Mouse (Mus musculus): ENCODE measurements around the gene Agpat4.
A peak's percentile ranks its signal among the peaks of the same experiment; 100 is the strongest.
"Not testable (repeated sequence)": the region's sequence is repeated elsewhere in the genome, so short reads cannot be mapped to it uniquely, and the experiment has no call there.

Gene Agpat4

GRCm38 (mm10) chr17:12122262-12122661 is 3.8 kb downstream of the Agpat4 start:
- not testable (repeated sequence) for DNase-seq (ENCODE audit: low spot score in 2 of 2)

- no peak for DNase-seq (ENCODE audit: low spot score in 2 of 2)
Measured at GRCm38 (mm10) chr17:12123168-12123567, 4.7 kb downstream of the Agpat4 start.

- no peak for DNase-seq (ENCODE audit: low spot score in 2 of 2)
Measured at GRCm38 (mm10) chr17:12127056-12127455, 8.6 kb downstream of the Agpat4 start.

GRCm38 (mm10) chr17:12128976-12129375 is 10.5 kb downstream of the Agpat4 start:
- DNase-seq (ENCODE audit: low spot score in 2 of 2): no peak

- no peak for DNase-seq (ENCODE audit: low spot score in 2 of 2)
Measured at GRCm38 (mm10) chr17:12131171-12131570, 12.7 kb downstream of the Agpat4 start.

- no peak for DNase-seq (ENCODE audit: low spot score in 2 of 2)
Measured at GRCm38 (mm10) chr17:12131581-12131980, 13.1 kb downstream of the Agpat4 start.

GRCm38 (mm10) chr17:12132904-12133303 is 14.4 kb downstream of the Agpat4 start:
- DNase-seq (ENCODE audit: low spot score in 2 of 2): no peak

- DNase-seq (ENCODE audit: low spot score in 2 of 2): no peak
Measured at GRCm38 (mm10) chr17:12133985-12134384, 15.5 kb downstream of the Agpat4 start.

- no peak for DNase-seq (ENCODE audit: low spot score in 2 of 2)
Measured at GRCm38 (mm10) chr17:12134975-12135633, 16.6 kb downstream of the Agpat4 start.

GRCm38 (mm10) chr17:12138355-12138754 is 19.9 kb downstream of the Agpat4 start:
- no peak for DNase-seq (ENCODE audit: low spot score in 2 of 2)

- no peak for DNase-seq (ENCODE audit: low spot score in 2 of 2)
Measured at GRCm38 (mm10) chr17:12143948-12144364, 25.5 kb downstream of the Agpat4 start.

GRCm38 (mm10) chr17:12146132-12146681 is 27.7 kb downstream of the Agpat4 start:
- DNase-seq (ENCODE audit: low spot score in 2 of 2): peak; percentile 39 to 60

- DNase-seq (ENCODE audit: low spot score in 2 of 2): no peak
Measured at GRCm38 (mm10) chr17:12147830-12148229, 29.3 kb downstream of the Agpat4 start.

- no peak for DNase-seq (ENCODE audit: low spot score in 2 of 2)
Measured at GRCm38 (mm10) chr17:12149232-12149861, 30.8 kb downstream of the Agpat4 start.

GRCm38 (mm10) chr17:12150970-12151369 is 32.5 kb downstream of the Agpat4 start:
- no peak for DNase-seq (ENCODE audit: low spot score in 2 of 2)

- no peak for DNase-seq (ENCODE audit: low spot score in 2 of 2)
Measured at GRCm38 (mm10) chr17:12154260-12154659, 35.8 kb downstream of the Agpat4 start.

- peak in 1 of 2 experiments; percentile 56 for DNase-seq (ENCODE audit: low spot score in 2 of 2)
Measured at GRCm38 (mm10) chr17:12155236-12155635, 36.7 kb downstream of the Agpat4 start.

GRCm38 (mm10) chr17:12155872-12156271 is 37.4 kb downstream of the Agpat4 start:
- no peak for DNase-seq (ENCODE audit: low spot score in 2 of 2)

- no peak for DNase-seq (ENCODE audit: low spot score in 2 of 2)
Measured at GRCm38 (mm10) chr17:12156661-12157060, 38.2 kb downstream of the Agpat4 start.

GRCm38 (mm10) chr17:12157203-12157602 is 38.7 kb downstream of the Agpat4 start:
- DNase-seq (ENCODE audit: low spot score in 2 of 2): no peak

GRCm38 (mm10) chr17:12159187-12160060 is 40.9 kb downstream of the Agpat4 start:
- no peak for DNase-seq (ENCODE audit: low spot score in 2 of 2)

GRCm38 (mm10) chr17:12160061-12160421 is 41.5 kb downstream of the Agpat4 start:
- no peak for DNase-seq (ENCODE audit: low spot score in 2 of 2)
